Mouse (Mus musculus): ENCODE results near the gene Sh3glb1.
"Not testable (repeated sequence)": the region's sequence is repeated elsewhere in the genome, so short reads cannot be mapped to it uniquely, and the experiment has no call there.

Gene Sh3glb1

GRCm38 (mm10) chr3:144719901-144720747 is at the start of gene Sh3glb1:
Sh3glb1 (minus strand) TSS chr3:144720335.
- peak; percentile 97 for DNase-seq

GRCm38 (mm10) chr3:144765161-144765560 is 45.0 kb upstream of the Sh3glb1 start:
- no peak for DNase-seq

GRCm38 (mm10) chr3:144761454-144761853 is 41.3 kb upstream of the Sh3glb1 start:
- DNase-seq, result peak; percentile 8

- DNase-seq, result peak; percentile 40
Measured at GRCm38 (mm10) chr3:144760592-144761309, 40.6 kb upstream of the Sh3glb1 start, which contains the start of gene Clca3a1. Clca3a1 (minus strand) TSS chr3:144760977.

- no peak for DNase-seq
Measured at GRCm38 (mm10) chr3:144759719-144760118, 39.6 kb upstream of the Sh3glb1 start.

- DNase-seq, result not testable (repeated sequence)
Measured at GRCm38 (mm10) chr3:144756103-144756502, 36.0 kb upstream of the Sh3glb1 start.

GRCm38 (mm10) chr3:144753120-144753519 is 33.0 kb upstream of the Sh3glb1 start:
- peak; percentile 16 for DNase-seq

- not testable (repeated sequence) for DNase-seq
Measured at GRCm38 (mm10) chr3:144749062-144749963, 29.2 kb upstream of the Sh3glb1 start.

- not testable (repeated sequence) for DNase-seq
Measured at GRCm38 (mm10) chr3:144747706-144748105, 27.6 kb upstream of the Sh3glb1 start.

GRCm38 (mm10) chr3:144738396-144738795 is 18.3 kb upstream of the Sh3glb1 start:
- DNase-seq, result not testable (repeated sequence)

GRCm38 (mm10) chr3:144736831-144737230 is 16.7 kb upstream of the Sh3glb1 start:
- DNase-seq, result peak; percentile 65

- peak; percentile 67 for DNase-seq
Measured at GRCm38 (mm10) chr3:144723455-144723854, 3.3 kb upstream of the Sh3glb1 start.

GRCm38 (mm10) chr3:144722566-144722965 is 2.4 kb upstream of the Sh3glb1 start:
- DNase-seq, result not testable (repeated sequence)

- no peak for DNase-seq
Measured at GRCm38 (mm10) chr3:144721860-144722256, 1.7 kb upstream of the Sh3glb1 start.

GRCm38 (mm10) chr3:144721077-144721859 is 1.1 kb upstream of the Sh3glb1 start:
- DNase-seq, result no peak

- peak; percentile 80 for DNase-seq
Measured at GRCm38 (mm10) chr3:144719088-144719900, 841 bp downstream of the Sh3glb1 start.

GRCm38 (mm10) chr3:144718706-144719087 is 1.4 kb downstream of the Sh3glb1 start:
- DNase-seq, result peak; percentile 70

GRCm38 (mm10) chr3:144717835-144718234 is 2.3 kb downstream of the Sh3glb1 start:
- DNase-seq, result no peak

GRCm38 (mm10) chr3:144717121-144717520 is 3.0 kb downstream of the Sh3glb1 start:
- no peak for DNase-seq

GRCm38 (mm10) chr3:144715901-144716300 is 4.2 kb downstream of the Sh3glb1 start:
- DNase-seq, result peak; percentile 19

GRCm38 (mm10) chr3:144715033-144715432 is 5.1 kb downstream of the Sh3glb1 start:
- no peak for DNase-seq
